Mouse (Mus musculus) stomach, postnatal 0 days (tissue): Measurements from ENCODE around the gene Car15.

ENCODE experiments used
- CTCF ChIP-seq: IDR thresholded peaks from 2 replicates; pipeline ENCODE4 v1.5.1; 2016; ENCODE audit warnings: antibody characterized with exemption, low read depth, mild to moderate bottlenecking, moderate library complexity
- EP300 ChIP-seq: optimal IDR thresholded peaks from 2 replicates; pipeline ENCODE3; 2016; ENCODE audit warnings: antibody characterized with exemption

DNA sequence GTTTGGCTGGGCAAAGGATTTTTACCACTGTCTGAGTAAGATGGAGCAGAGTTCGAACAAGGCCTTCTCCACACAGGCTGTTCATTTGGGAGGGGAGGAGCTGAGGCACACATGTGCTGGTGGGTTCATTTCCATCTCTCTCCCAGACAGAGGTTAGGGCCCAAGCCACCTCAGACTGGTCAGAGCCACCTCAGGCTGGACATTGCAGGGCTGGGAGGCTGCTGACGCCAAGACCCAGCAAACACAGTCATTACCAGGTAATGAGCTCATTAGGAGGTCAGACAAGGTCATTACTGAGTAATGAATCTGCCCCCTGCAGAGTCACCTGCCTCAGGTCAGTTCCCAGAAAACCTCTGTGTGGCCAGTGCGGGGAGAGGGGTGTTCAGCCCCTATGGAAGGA, 9.3 kb downstream of the Car15 start:
- TF ChIP-seq CTCF (no peak), EP300 (no peak)
